Mouse (Mus musculus) neutrophil, adult 5-6 weeks (primary cell): ENCODE measurements around the gene Zfp708. TPM values are rescaled to one million over a fixed set of nuclear protein-coding genes. Genes with fewer than 3 reads are reported as not detected.
"Not testable (repeated sequence)": the region's sequence is repeated elsewhere in the genome, so short reads cannot be mapped to it uniquely, and the experiment has no call there.

Experiments
- ATAC-seq: fragments of 151-379, 151-347 bp; 2 replicates; pipeline ENCODE4 v1.8.0; 2017; ENCODE audit warnings: mild to moderate bottlenecking, moderate TSS enrichment; ENCODE audit not compliant: insufficient number of reproducible peaks, poor library complexity, low FRiP score, severe bottlenecking; ENCODE audit errors: extremely low read depth
- total RNA-seq: library from RNA; stranded (forward); fragments of 200-1000 nt; gene quantifications from 2 replicates; pipeline ENCODE4 v1.2.3, GENCODE M21; 2017

Zfp708 gene
- total RNA-seq: 4.1 and 4.2 TPM in 2 replicates

- no peak for ATAC-seq
Measured at GRCm38 (mm10) chr13:67097876-67098275, at the start of gene Zfp708. Gene Zfp708, minus strand, starts transcription at chr13:67097976.

GRCm38 (mm10) chr13:67128038-67128721, 30.4 kb upstream of the Zfp708 start:
- ATAC-seq: peak; percentile 95

- not testable (repeated sequence) for ATAC-seq
Measured at GRCm38 (mm10) chr13:67127507-67127906, 29.7 kb upstream of the Zfp708 start.

GRCm38 (mm10) chr13:67124460-67124859, 26.7 kb upstream of the Zfp708 start:
- no peak for ATAC-seq

GRCm38 (mm10) chr13:67121360-67121759, 23.6 kb upstream of the Zfp708 start, which contains the start of gene Zfp759:
Gene Zfp759, plus strand, starts transcription at chr13:67121660.
- not testable (repeated sequence) for ATAC-seq

GRCm38 (mm10) chr13:67116163-67116562, 18.4 kb upstream of the Zfp708 start, which contains the start of gene Rslcan18:
Gene Rslcan18, minus strand, starts transcription at chr13:67116263.
- not testable (repeated sequence) for ATAC-seq

GRCm38 (mm10) chr13:67113287-67113686, 15.5 kb upstream of the Zfp708 start:
- no peak for ATAC-seq

- ATAC-seq: no peak
Measured at GRCm38 (mm10) chr13:67112096-67112495, 14.3 kb upstream of the Zfp708 start.

- peak; percentile 63 for ATAC-seq
Measured at GRCm38 (mm10) chr13:67108821-67109206, 11.0 kb upstream of the Zfp708 start.

- peak; percentile 98 for ATAC-seq
Measured at GRCm38 (mm10) chr13:67108194-67108820, 10.5 kb upstream of the Zfp708 start, which contains the start of gene Gm28557. Gene Gm28557, minus strand, starts transcription at chr13:67108604.

- no peak for ATAC-seq
Measured at GRCm38 (mm10) chr13:67107681-67108080, 9.9 kb upstream of the Zfp708 start.

- ATAC-seq: no peak
Measured at GRCm38 (mm10) chr13:67090154-67090553, 7.6 kb downstream of the Zfp708 start.

- ATAC-seq: no peak
Measured at GRCm38 (mm10) chr13:67081946-67082345, 15.8 kb downstream of the Zfp708 start.

- peak; percentile 83 for ATAC-seq
Measured at GRCm38 (mm10) chr13:67081142-67081713, 16.5 kb downstream of the Zfp708 start.

- ATAC-seq: no peak
Measured at GRCm38 (mm10) chr13:67077244-67077643, 20.5 kb downstream of the Zfp708 start.

- no peak for ATAC-seq
Measured at GRCm38 (mm10) chr13:67072786-67073185, 25.0 kb downstream of the Zfp708 start.

GRCm38 (mm10) chr13:67065386-67065785, 32.4 kb downstream of the Zfp708 start:
- ATAC-seq: no peak

- no peak for ATAC-seq
Measured at GRCm38 (mm10) chr13:67062427-67062826, 35.3 kb downstream of the Zfp708 start.

- peak; percentile 92 for ATAC-seq
Measured at GRCm38 (mm10) chr13:67060786-67061358, 36.9 kb downstream of the Zfp708 start, which contains the start of gene Zfp712. Gene Zfp712, minus strand, starts transcription at chr13:67061170.
